Mouse (Mus musculus) embryonic facial prominence, embryonic 13.5 days (tissue): ENCODE data around the gene Vmn1r49. TPM values are rescaled to one million over a fixed set of nuclear protein-coding genes. Genes with fewer than 3 reads are reported as not detected.
"Not testable (repeated sequence)": the region's sequence is repeated elsewhere in the genome, so short reads cannot be mapped to it uniquely, and the experiment has no call there.

Experiments used
- ATAC-seq: fragments of 200-750 bp; cut with Nextera tagmentation; 2 replicates; pipeline ENCODE4 v1.8.0; 2017; ENCODE audit warnings: low read depth; ENCODE audit not compliant: insufficient number of reproducible peaks, insufficient read depth, low FRiP score, low TSS enrichment
- H3K27ac ChIP-seq: fragments of 300-500 bp; sonication (generic); 2 replicates; pipeline ENCODE4 v1.5.1; 2015; ENCODE audit warnings: moderate library complexity, mild to moderate bottlenecking, inconsistent platforms
- H3K27me3 ChIP-seq: fragments of 300-500 bp; sonication (generic); 2 replicates; pipeline ENCODE4 v1.6.1; 2015; ENCODE audit warnings: mild to moderate bottlenecking, inconsistent platforms
- H3K36me3 ChIP-seq: fragments of 300-500 bp; sonication (generic); 2 replicates; pipeline ENCODE4 v1.6.1; 2015; ENCODE audit warnings: mild to moderate bottlenecking, inconsistent platforms
- H3K4me1 ChIP-seq: fragments of 300-500 bp; sonication (generic); 2 replicates; pipeline ENCODE4 v1.6.1; 2015; ENCODE audit warnings: inconsistent platforms
- H3K4me2 ChIP-seq: fragments of 300-500 bp; sonication (generic); 2 replicates; pipeline ENCODE4 v1.6.1; 2015; ENCODE audit warnings: moderate library complexity, mild to moderate bottlenecking, inconsistent platforms
- H3K4me3 ChIP-seq: fragments of 300-500 bp; sonication (generic); 2 replicates; pipeline ENCODE4 v1.5.1; 2015; ENCODE audit warnings: mild to moderate bottlenecking, inconsistent platforms
- H3K9ac ChIP-seq: fragments of 300-500 bp; sonication (generic); 2 replicates; pipeline ENCODE4 v1.6.1; 2015; ENCODE audit warnings: mild to moderate bottlenecking, inconsistent platforms
- H3K9me3 ChIP-seq: fragments of 300-500 bp; sonication (generic); 2 replicates; pipeline ENCODE4 v1.6.1; 2016; ENCODE audit warnings: inconsistent platforms
- WGBS: fragments of 180-500 bp; shearing (Covaris S2); methylation state at CpG from one replicate; pipeline ENCODE4 v1.1.7; 2015; ENCODE audit warnings: mixed read lengths; 5-methylcytosine and 5-hydroxymethylcytosine counted together
- polyA plus RNA-seq: library from polyadenylated mRNA; unstranded; fragments of >200 nt; fragmentation: Nextera tagmentation; extraction: Ambion mirVana; gene quantifications from 2 replicates; pipeline ENCODE4 v1.2.1, GENCODE M21; 2015

Vmn1r49 gene
- not detected in 2 replicates for polyA plus RNA-seq

GRCm38 (mm10) chr6:90078406-90078805 lies at the start of gene Vmn1r49:
Gene Vmn1r49, minus strand, starts transcription at chr6:90078506.
- Histone ChIP-seq H3K4me3 (no peak within 1 kb of the TSS), H3K36me3 (no peaks in the 10 kb centered on the region), H3K27me3 (no peaks in the 10 kb centered on the region), H3K27ac (no peak within 1 kb of the TSS), H3K4me2 (no peak within 1 kb of the TSS), H3K9ac (no peak within 1 kb of the TSS), H3K4me1 (no peaks in the 10 kb centered on the region), H3K9me3 (0 out of 2 replicates have a peak, but pooled peaks cover 2% of the 10 kb centered on the region)
- no peak for ATAC-seq
- WGBS = 70% methylated on average over 4 of the region's 4 CpGs

DNA sequence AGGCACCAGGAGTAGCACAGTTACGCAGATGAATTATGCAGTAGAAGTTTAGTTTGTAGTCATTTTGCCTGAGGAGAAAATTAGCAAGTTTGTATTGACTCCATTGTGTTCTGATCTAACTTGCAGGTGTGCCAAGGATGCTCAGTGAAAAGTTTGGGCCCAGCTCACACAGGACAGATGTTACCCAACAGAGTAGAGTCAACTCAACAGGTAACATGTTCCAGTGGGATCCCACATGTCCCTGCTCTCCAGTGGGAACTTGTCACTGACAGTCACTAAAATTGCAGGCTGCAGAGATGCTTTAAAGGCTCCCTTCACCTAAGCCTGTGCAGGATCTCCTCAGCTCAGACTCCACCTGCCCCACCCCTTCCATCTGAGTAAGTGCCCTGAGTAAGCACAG lies 44.0 kb upstream of the Vmn1r49 start, which contains the start of gene Vmn1r51:
TSS of gene Vmn1r51 (plus strand) at position 301 of the 400 bp plus-strand sequence.
- H3K9me3 ChIP-seq, H3K4me3 ChIP-seq, H3K9ac ChIP-seq, H3K27ac ChIP-seq, H3K4me2 ChIP-seq, ATAC-seq, H3K4me1 ChIP-seq, H3K36me3 ChIP-seq, H3K27me3 ChIP-seq: not testable (repeated sequence)
- WGBS = 88% methylated on average over 1 of the region's 1 CpGs

DNA sequence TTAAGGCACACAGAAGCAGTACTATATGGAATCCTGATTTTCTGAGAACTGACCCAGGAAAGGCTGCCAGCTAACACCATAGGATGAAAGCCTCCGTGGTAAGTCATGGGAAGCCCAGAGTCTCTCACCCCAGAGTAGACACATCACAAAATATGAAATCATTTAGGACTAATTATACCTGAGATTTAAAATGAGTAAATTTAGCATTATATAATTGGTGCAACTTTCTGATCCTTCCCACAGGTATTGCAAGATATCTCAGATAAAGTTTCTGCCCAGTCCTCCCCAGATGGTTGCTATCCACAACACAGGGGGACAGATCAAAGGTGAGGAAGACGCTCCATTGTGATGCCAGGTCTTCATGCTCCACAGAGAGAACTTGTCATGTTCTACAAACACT lies 22.8 kb upstream of the Vmn1r49 start, which contains the start of gene Vmn1r50:
TSS of gene Vmn1r50 (plus strand) at position 301 of the 400 bp plus-strand sequence.
- no peak for ATAC-seq
- H3K9me3 ChIP-seq = 0 out of 2 replicates have a peak, but pooled peaks cover 3% of the 10 kb centered on the region
- WGBS = 58% methylated on average over 2 of the region's 2 CpGs

GRCm38 (mm10) chr6:90100566-90100965 lies 22.3 kb upstream of the Vmn1r49 start:
- no peak overlapping the region for H3K4me2 ChIP-seq
- no peak overlapping the region for H3K9ac ChIP-seq
- H3K27me3 ChIP-seq = no peaks in the 10 kb centered on the region
- WGBS = 89% methylated on average over 2 of the region's 2 CpGs
- H3K36me3 ChIP-seq = no peaks in the 10 kb centered on the region
- no peak for ATAC-seq
- H3K4me3 ChIP-seq = no peak overlapping the region
- H3K4me1 ChIP-seq = no peaks in the 10 kb centered on the region
- H3K27ac ChIP-seq = no peak overlapping the region
- H3K9me3 ChIP-seq = 0 out of 2 replicates have a peak, but pooled peaks cover 3% of the 10 kb centered on the region

More for the DNA sequence above, 22.8 kb upstream of the Vmn1r49 start, which contains the start of gene Vmn1r50:
- Histone ChIP-seq H3K9ac (no peak within 1 kb of the TSS), H3K36me3 (no peaks in the 10 kb centered on the region), H3K27ac (no peak within 1 kb of the TSS), H3K4me2 (no peak within 1 kb of the TSS), H3K27me3 (no peaks in the 10 kb centered on the region), H3K4me1 (no peaks in the 10 kb centered on the region), H3K4me3 (no peak within 1 kb of the TSS)

GRCm38 (mm10) chr6:90036741-90037140 lies 41.6 kb downstream of the Vmn1r49 start, which contains the start of gene Vmn1r48:
Gene Vmn1r48, minus strand, starts transcription at chr6:90036841.
- H3K4me3 ChIP-seq, H3K27me3 ChIP-seq, ATAC-seq, H3K27ac ChIP-seq, H3K9ac ChIP-seq, H3K4me1 ChIP-seq, H3K36me3 ChIP-seq, H3K4me2 ChIP-seq, H3K9me3 ChIP-seq: not testable (repeated sequence)
- no CpG with 5 or more reads among the region's 2 CpGs for WGBS

Other genes starting within 250 kb of the Vmn1r49 start
- not detected in 2 replicates for gene Vmn1r42, start 202.1 kb downstream of the Vmn1r49 start, polyA plus RNA-seq
- gene Vmn1r43, start 202.1 kb downstream of the Vmn1r49 start, polyA plus RNA-seq = not detected in 2 replicates
- gene Vmn1r44, start 194.8 kb downstream of the Vmn1r49 start, polyA plus RNA-seq = not detected in 2 replicates
- gene Vmn1r45, start 137.9 kb downstream of the Vmn1r49 start, polyA plus RNA-seq = not detected in 2 replicates
- not detected in 2 replicates for gene Vmn1r46, start 109.2 kb downstream of the Vmn1r49 start, polyA plus RNA-seq
- gene Vmn1r47, start 62.4 kb downstream of the Vmn1r49 start, polyA plus RNA-seq = not detected in 2 replicates
- not detected in 2 replicates for gene Vmn1r48, start 41.7 kb downstream of the Vmn1r49 start, polyA plus RNA-seq
- not detected in 2 replicates for gene Vmn1r50, start 22.9 kb upstream of the Vmn1r49 start, polyA plus RNA-seq
- gene Vmn1r51, start 44.1 kb upstream of the Vmn1r49 start, polyA plus RNA-seq = not detected in 2 replicates
- gene Vmn1r52, start 96.3 kb upstream of the Vmn1r49 start, polyA plus RNA-seq = not detected in 2 replicates
- gene V1ra8, start 124.3 kb upstream of the Vmn1r49 start, polyA plus RNA-seq = not detected in 2 replicates
- not detected in 2 replicates for gene Vmn1r53, start 145.9 kb upstream of the Vmn1r49 start, polyA plus RNA-seq
- not detected in 2 replicates for gene Vmn1r54, start 167.8 kb upstream of the Vmn1r49 start, polyA plus RNA-seq
- not detected in 2 replicates for gene BC048671, start 222.7 kb upstream of the Vmn1r49 start, polyA plus RNA-seq
- gene Chst13, start 246.7 kb upstream of the Vmn1r49 start, polyA plus RNA-seq = 2.3 and 3.0 TPM in 2 replicates